Mouse (Mus musculus) T-helper 2 cell (primary cell): Measurements from ENCODE around the gene Herc1.

ENCODE experiments used
- in situ Hi-C: fragments of 300-600 bp; cut with MboI, MseI; formaldehyde crosslinking; loops from one replicate; pipeline ENCODE4 v1.15.1; 2025; ENCODE audit warnings: high pct_unique_total_duplicates

Herc1 gene

DNA sequence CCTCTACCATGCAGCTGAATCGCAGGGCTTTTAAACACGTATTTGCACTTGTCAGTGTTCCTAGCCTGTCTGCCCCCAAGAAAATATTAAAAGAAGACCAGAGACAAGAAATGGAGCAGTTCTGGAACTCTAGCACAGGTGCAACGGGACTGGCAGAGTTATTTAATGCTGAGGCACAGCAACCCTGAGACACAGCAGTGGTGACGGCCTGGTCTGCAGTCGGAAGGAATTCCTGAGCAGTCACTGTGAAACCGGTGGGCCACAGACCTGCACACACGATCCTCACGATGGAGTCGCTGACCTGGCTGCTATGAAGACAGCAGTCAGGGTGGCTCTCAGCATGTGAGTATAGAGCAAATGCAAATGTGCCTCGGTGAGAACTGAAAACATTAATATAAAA, 167.5 kb downstream of the Herc1 start:
- in situ Hi-C loops = loop anchor here (10.0 kb wide), 1 partner anchor 187 kb away; no protein-coding TSS in a partner anchor

DNA sequence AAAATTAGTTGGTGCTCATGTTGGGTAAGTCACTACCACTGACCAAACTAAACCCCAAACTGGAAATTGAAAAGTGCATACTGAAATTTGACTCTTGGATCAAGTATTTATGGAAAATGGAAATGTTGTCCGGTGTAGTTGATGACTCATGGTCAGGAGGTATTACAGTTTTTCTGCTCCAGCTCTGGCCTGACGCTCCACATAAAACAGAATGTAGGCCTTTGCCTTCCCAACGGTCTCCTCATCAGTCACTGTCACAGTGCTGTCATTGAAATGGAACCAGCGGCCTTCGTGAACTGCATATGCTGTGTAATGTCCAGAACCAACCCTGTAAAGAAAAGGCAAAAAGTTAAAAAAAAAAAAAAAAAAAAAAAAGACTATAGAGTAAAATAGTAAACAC, 168.0 kb downstream of the Herc1 start:
- in situ Hi-C loops = loop anchor here (10.0 kb wide), 1 partner anchor 187 kb away; no protein-coding TSS in a partner anchor

DNA sequence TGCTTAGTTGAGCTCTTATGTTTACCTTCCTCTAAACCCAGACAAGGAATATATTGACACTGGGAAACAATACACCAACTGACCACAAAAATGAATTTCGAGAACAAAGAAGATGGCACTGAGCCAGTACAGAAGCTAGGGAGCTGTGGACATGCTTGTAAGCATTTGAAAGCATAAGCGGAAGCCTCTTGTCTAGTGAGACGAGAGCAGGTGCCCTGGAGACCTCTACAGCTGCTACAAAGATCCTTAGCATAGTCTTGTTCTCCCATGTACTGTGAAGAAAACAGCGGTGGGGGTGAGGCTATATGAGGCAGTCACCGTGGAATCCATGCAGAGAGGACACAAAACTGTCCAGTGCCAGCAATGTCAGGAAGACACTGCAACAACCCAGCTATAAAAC, 168.7 kb downstream of the Herc1 start:
- in situ Hi-C loops = loop anchor here (10.0 kb wide), 1 partner anchor 186 kb away; no protein-coding TSS in a partner anchor

DNA sequence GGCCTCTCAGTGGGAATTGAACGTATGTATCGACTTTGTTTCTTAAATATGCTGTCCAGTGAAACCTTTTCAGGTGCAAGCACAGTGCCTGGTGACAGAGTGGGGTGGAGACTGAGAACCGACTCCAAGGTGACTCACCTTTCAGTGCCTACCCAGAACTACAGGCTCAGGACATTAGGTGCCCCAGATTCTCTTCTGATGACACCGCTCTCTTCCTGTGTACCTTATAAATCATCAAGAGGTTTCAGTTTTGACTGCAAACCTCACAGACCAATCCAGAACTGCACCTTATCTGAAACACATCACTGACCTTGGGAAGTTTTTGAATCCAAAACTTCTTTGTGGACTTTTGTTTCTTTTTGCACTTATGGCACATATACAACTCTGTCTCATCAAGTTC, 170.0 kb downstream of the Herc1 start:
- in situ Hi-C loops = no loop called here

DNA sequence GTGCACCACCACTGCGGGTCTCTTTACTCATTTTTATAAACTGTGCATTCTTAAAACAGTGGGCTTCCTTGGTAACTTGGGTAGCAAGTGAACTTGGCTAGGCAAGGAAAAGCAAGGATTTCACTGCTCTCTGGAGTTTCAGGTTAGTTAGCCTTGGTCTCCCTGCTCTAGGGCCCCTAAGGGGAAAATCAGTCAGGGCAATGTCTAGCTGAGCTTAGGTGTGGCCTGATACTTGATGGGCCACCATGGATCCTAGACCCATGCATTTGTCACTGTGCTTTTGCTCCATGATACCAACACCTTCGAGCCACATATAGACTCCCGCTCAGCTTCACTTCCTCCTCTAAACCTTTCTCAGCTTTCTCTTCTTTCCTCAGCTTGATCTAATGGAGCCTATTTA, 171.3 kb downstream of the Herc1 start:
- in situ Hi-C loops = no loop called here

DNA sequence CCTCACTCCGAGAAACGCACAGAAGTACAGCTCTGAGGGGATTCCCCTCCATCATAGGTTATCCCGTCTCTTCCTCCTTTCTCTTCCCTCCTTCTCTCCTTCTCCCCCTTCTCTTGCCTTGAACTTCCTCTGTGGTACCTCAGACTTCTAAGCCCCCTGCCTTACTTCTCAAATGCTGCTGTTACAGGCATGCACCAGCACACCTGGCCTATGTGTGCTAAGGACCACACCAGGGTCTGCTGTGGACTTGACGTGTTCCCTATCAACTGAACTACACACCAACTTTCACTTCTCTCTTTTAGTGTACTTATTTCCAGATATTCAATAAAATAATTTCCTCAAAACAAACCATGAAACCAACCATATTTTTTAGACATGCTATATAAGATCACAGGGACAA, 192.5 kb downstream of the Herc1 start:
- in situ Hi-C loops = no loop called here
